Mouse (Mus musculus): ENCODE results near the gene Srp68. TPM values are rescaled to one million over a fixed set of nuclear protein-coding genes. Genes with fewer than 3 reads are reported as not detected.

Srp68 gene
- polyA plus RNA-seq, 1 experiment from 2014 or later, result 107 TPM

- 87% methylated on average over 11 of the region's 11 CpGs for WGBS
- no peak for ATAC-seq (ENCODE audit: insufficient number of reproducible peaks, insufficient read depth, low FRiP score, low TSS enrichment)
- Histone ChIP-seq H3K4me3 (no peak overlapping the region), H3K9ac (no peak overlapping the region), H3K36me3 (no peaks in the 10 kb centered on the region), H3K27ac (no peak overlapping the region), H3K4me2 (replicated peaks) (no peak overlapping the region), H3K9me3 (peaks cover 5% of the 10 kb centered on the region), H3K4me1 (peaks cover 10% of the 10 kb centered on the region), H3K27me3 (peaks cover 7% of the 10 kb centered on the region)
Observed at GRCm38 (mm10) chr11:116216549-116216948, 57.5 kb downstream of the Srp68 start.

GRCm38 (mm10) chr11:116215991-116216390, 58.0 kb downstream of the Srp68 start:
- Histone ChIP-seq H3K27me3 (peaks cover 1% of the 10 kb centered on the region; the same call in 1 of the 2 replicates), H3K4me3 (no peak overlapping the region), H3K4me2 (replicated peaks) (no peak overlapping the region), H3K9me3 (no peaks in the 10 kb centered on the region), H3K36me3 (no peaks in the 10 kb centered on the region), H3K27ac (no peak overlapping the region), H3K4me1 (peaks cover 10% of the 10 kb centered on the region), H3K9ac (no peak overlapping the region)
- no peak for ATAC-seq (ENCODE audit: insufficient number of reproducible peaks, insufficient read depth, low FRiP score, low TSS enrichment)
- 92% methylated on average over 6 of the region's 6 CpGs for WGBS

GRCm38 (mm10) chr11:116215181-116215580, 58.8 kb downstream of the Srp68 start:
- ATAC-seq (ENCODE audit: insufficient number of reproducible peaks, insufficient read depth, low FRiP score, low TSS enrichment), result no peak
- Histone ChIP-seq H3K9ac (no peak overlapping the region), H3K4me1 (peaks cover 10% of the 10 kb centered on the region), H3K36me3 (no peaks in the 10 kb centered on the region), H3K4me2 (replicated peaks) (no peak overlapping the region), H3K9me3 (no peaks in the 10 kb centered on the region), H3K4me3 (no peak overlapping the region), H3K27me3 (no peaks in the 10 kb centered on the region), H3K27ac (no peak overlapping the region)
- WGBS, result 76% methylated on average over 7 of the region's 7 CpGs

GRCm38 (mm10) chr11:116213877-116214510, 60.0 kb downstream of the Srp68 start:
- ATAC-seq (ENCODE audit: insufficient number of reproducible peaks, insufficient read depth, low FRiP score, low TSS enrichment), result no peak
- Histone ChIP-seq H3K4me3 (no peak overlapping the region), H3K9ac (no peak overlapping the region), H3K27ac (no peak overlapping the region), H3K36me3 (no peaks in the 10 kb centered on the region), H3K4me2 (replicated peaks) (no peak overlapping the region), H3K9me3 (no peaks in the 10 kb centered on the region), H3K4me1 (peaks cover 2% of the 10 kb centered on the region), H3K27me3 (no peaks in the 10 kb centered on the region)
- 93% methylated on average over 13 of the region's 13 CpGs for WGBS

GRCm38 (mm10) chr11:116212847-116213246, 61.2 kb downstream of the Srp68 start:
- H3K27me3 ChIP-seq, result no peaks in the 10 kb centered on the region
- no peak overlapping the region for H3K9ac ChIP-seq
- WGBS, result 93% methylated on average over 6 of the region's 6 CpGs
- no peaks in the 10 kb centered on the region for H3K9me3 ChIP-seq
- H3K36me3 ChIP-seq, result no peaks in the 10 kb centered on the region
- ATAC-seq (ENCODE audit: insufficient number of reproducible peaks, insufficient read depth, low FRiP score, low TSS enrichment), result no peak
- no peak overlapping the region for H3K4me3 ChIP-seq
- no peak overlapping the region for H3K27ac ChIP-seq
- no peak overlapping the region for H3K4me2 ChIP-seq (replicated peaks)
- H3K4me1 ChIP-seq, result no peaks in the 10 kb centered on the region

- H3K9ac ChIP-seq, result no peak overlapping the region
- peaks cover 15% of the 10 kb centered on the region for H3K36me3 ChIP-seq
- no peaks in the 10 kb centered on the region for H3K27me3 ChIP-seq
- ATAC-seq (ENCODE audit: insufficient number of reproducible peaks, insufficient read depth, low FRiP score, low TSS enrichment), result no peak
- H3K4me1 ChIP-seq, result no peaks in the 10 kb centered on the region
- H3K4me2 ChIP-seq (replicated peaks), result no peak overlapping the region
- H3K4me3 ChIP-seq, result no peak overlapping the region
- WGBS, result 72% methylated on average over 5 of the region's 5 CpGs
- H3K27ac ChIP-seq, result no peak overlapping the region
- no peaks in the 10 kb centered on the region for H3K9me3 ChIP-seq
Observed at GRCm38 (mm10) chr11:116210696-116211095, 63.3 kb downstream of the Srp68 start.

DNA sequence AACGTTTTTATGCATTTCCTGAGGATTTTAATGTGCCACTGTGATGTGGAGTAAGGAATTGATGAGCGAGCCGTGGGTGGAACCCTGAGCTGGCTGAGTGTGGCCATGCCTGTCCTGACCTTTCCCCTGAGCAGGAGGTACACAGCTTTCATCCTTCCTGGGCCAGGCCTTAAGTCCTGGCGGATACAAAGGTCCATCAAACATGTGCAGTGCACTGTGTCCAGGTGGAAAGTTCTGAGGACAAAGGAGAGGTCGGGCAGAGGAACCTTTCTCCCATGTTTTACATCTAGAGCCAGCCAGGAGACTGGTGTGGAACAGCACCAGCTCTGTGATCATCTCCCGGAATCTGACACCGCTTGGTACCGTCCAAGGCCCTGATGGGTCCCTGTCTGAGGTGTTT, 64.8 kb downstream of the Srp68 start:
- H3K9ac ChIP-seq, result no peak overlapping the region
- ATAC-seq (ENCODE audit: insufficient number of reproducible peaks, insufficient read depth, low FRiP score, low TSS enrichment), result no peak
- 79% methylated on average over 8 of the region's 8 CpGs for WGBS
- no peak overlapping the region for H3K4me3 ChIP-seq
- no peak overlapping the region for H3K27ac ChIP-seq
- H3K9me3 ChIP-seq, result no peaks in the 10 kb centered on the region
- peaks cover 18% of the 10 kb centered on the region for H3K36me3 ChIP-seq
- H3K27me3 ChIP-seq, result no peaks in the 10 kb centered on the region
- H3K4me2 ChIP-seq (replicated peaks), result no peak overlapping the region
- H3K4me1 ChIP-seq, result no peaks in the 10 kb centered on the region

DNA sequence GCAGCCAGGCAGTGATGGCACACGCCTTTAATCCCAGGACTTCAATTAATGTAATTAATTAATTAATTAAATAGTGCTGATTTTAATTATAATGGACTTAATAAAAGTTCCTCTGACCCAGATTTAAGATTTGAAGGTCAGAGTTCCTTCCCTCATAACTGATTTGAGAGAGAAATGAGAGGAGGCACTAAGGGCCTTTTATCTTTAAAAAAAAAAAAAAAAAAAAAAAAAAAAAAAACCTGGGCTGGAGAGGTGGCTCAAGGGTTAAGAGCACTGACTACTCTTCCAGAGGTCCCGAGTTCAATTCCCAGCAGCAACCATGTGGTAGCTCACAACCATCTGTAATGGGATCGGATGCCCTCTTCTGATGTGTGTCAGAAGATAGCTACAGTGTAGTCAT, 65.4 kb downstream of the Srp68 start:
- no peaks in the 10 kb centered on the region for H3K4me1 ChIP-seq
- no peaks in the 10 kb centered on the region for H3K27me3 ChIP-seq
- H3K4me3 ChIP-seq, result no peak overlapping the region
- no peak overlapping the region for H3K27ac ChIP-seq
- H3K36me3 ChIP-seq, result peaks cover 18% of the 10 kb centered on the region
- no peaks in the 10 kb centered on the region for H3K9me3 ChIP-seq
- ATAC-seq (ENCODE audit: insufficient number of reproducible peaks, insufficient read depth, low FRiP score, low TSS enrichment), result no peak
- no peak overlapping the region for H3K9ac ChIP-seq
- H3K4me2 ChIP-seq (replicated peaks), result no peak overlapping the region
- 73% methylated on average over 3 of the region's 3 CpGs for WGBS

- Histone ChIP-seq H3K9ac (no peak overlapping the region), H3K4me3 (no peak overlapping the region), H3K4me2 (replicated peaks) (no peak overlapping the region), H3K27ac (no peak overlapping the region), H3K36me3 (peaks cover 18% of the 10 kb centered on the region), H3K9me3 (no peaks in the 10 kb centered on the region), H3K27me3 (no peaks in the 10 kb centered on the region), H3K4me1 (no peaks in the 10 kb centered on the region)
- WGBS, result 49% methylated on average over 4 of the region's 4 CpGs
- ATAC-seq (ENCODE audit: insufficient number of reproducible peaks, insufficient read depth, low FRiP score, low TSS enrichment), result no peak
Observed at GRCm38 (mm10) chr11:116206678-116207077, 67.3 kb downstream of the Srp68 start.

DNA sequence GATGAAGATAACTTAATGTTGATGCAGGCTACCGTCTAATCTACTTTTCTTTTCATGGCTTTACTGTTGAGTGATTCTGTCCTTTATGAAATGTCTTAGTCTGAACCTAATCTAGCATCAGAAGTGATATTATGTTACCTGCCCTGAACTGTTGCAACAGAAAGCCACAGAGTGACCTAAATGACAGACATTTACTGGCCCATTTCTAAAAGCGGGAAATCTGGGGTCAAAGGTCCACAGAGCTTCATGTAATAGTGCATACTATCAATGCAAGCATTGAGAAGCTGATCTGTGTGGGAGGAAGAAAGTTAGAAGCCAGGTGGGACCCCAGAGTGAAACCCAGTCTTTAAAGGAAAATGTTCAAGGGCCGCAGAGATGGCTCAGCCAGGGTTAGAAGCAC, 70.9 kb downstream of the Srp68 start:
- Histone ChIP-seq H3K27me3 (no peaks in the 10 kb centered on the region), H3K9ac (no peak overlapping the region), H3K4me3 (no peak overlapping the region), H3K4me1 (peaks cover under 1% of the 10 kb centered on the region; the same call in 1 of the 2 replicates), H3K4me2 (replicated peaks) (no peak overlapping the region), H3K9me3 (no peaks in the 10 kb centered on the region), H3K27ac (no peak overlapping the region), H3K36me3 (peaks cover 18% of the 10 kb centered on the region)
- no peak for ATAC-seq (ENCODE audit: insufficient number of reproducible peaks, insufficient read depth, low FRiP score, low TSS enrichment)
- 91% methylated on average over 3 of the region's 3 CpGs for WGBS

GRCm38 (mm10) chr11:116201151-116201550, 72.9 kb downstream of the Srp68 start:
- H3K9ac ChIP-seq, result no peak overlapping the region
- peaks cover 6% of the 10 kb centered on the region for H3K36me3 ChIP-seq
- no peak overlapping the region for H3K4me2 ChIP-seq (replicated peaks)
- H3K27me3 ChIP-seq, result no peaks in the 10 kb centered on the region
- peaks cover 8% of the 10 kb centered on the region; the same call in 1 of the 2 replicates for H3K4me1 ChIP-seq
- no peak overlapping the region for H3K4me3 ChIP-seq
- WGBS, result 90% methylated on average over 2 of the region's 2 CpGs
- H3K9me3 ChIP-seq, result no peaks in the 10 kb centered on the region
- ATAC-seq (ENCODE audit: insufficient number of reproducible peaks, insufficient read depth, low FRiP score, low TSS enrichment), result no peak
- no peak overlapping the region for H3K27ac ChIP-seq

GRCm38 (mm10) chr11:116198639-116199531, 75.1 kb downstream of the Srp68 start, which contains the start of the genes Ten1 and Acox1:
TSS of gene Ten1 (plus strand) at chr11:116198855.
TSS of gene Acox1 (minus strand) at chr11:116199045.
- peak within 1 kb of the TSS; percentile 77 for H3K4me2 ChIP-seq (replicated peaks)
- H3K9ac ChIP-seq, result peak within 1 kb of the TSS; percentile 80
- H3K36me3 ChIP-seq, result no peaks in the 10 kb centered on the region
- H3K9me3 ChIP-seq, result no peaks in the 10 kb centered on the region
- ATAC-seq (ENCODE audit: insufficient number of reproducible peaks, insufficient read depth, low FRiP score, low TSS enrichment), result peak; percentile 97
- peaks cover 8% of the 10 kb centered on the region; the same call in 1 of the 2 replicates for H3K4me1 ChIP-seq
- under 1% methylated on average over 62 of the region's 62 CpGs for WGBS
- peak within 1 kb of the TSS; percentile 91 for H3K27ac ChIP-seq
- H3K27me3 ChIP-seq, result no peaks in the 10 kb centered on the region
- peak within 1 kb of the TSS; percentile 73 for H3K4me3 ChIP-seq
